Mouse (Mus musculus): ENCODE data around the gene Zswim2.

DNA sequence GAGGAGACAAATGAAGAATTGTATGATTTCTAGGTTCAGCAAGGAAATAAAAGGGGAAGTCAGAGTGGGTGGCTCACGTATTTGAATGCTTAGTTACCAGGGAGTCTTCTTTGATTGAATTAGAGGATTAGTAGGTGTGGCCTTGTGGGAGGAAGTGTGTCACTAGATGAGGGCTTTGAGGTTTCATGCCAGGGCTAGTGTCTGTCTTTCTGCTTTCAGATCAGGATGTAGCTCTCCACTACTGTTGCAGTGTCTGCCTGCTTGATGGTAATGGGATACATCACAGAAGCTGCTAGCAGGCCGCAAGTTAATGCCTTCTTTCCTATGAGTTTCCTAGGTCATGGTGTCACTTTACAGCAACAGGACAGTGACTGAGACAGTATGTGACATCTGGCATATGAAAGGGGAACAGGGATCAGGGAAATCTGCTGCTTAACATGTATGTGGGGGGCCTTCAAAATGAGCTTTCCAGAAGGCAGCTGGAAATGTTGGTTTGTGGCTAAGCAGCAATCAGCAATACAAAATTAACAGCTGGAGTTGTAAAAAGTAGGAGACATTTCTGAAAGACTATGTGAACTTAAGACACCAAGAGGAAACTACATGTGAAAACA, 11.4 kb downstream of the Zswim2 start:
- TF ChIP-seq CTCF (IDR thresholded peaks at IDR 0.05; ENCODE audit: low read depth, low read length) (no peak), POLR2AphosphoS5 (IDR thresholded peaks at IDR 0.05; ENCODE audit: insufficient replicate concordance, low read depth, low read length) (no peak), TAL1 (conservative IDR thresholded peaks at IDR 0.05; ENCODE audit: low read depth, low read length) (no peak)
